ENCODE assay signal across 15 mouse cellular contexts in the genomic region with DNA sequence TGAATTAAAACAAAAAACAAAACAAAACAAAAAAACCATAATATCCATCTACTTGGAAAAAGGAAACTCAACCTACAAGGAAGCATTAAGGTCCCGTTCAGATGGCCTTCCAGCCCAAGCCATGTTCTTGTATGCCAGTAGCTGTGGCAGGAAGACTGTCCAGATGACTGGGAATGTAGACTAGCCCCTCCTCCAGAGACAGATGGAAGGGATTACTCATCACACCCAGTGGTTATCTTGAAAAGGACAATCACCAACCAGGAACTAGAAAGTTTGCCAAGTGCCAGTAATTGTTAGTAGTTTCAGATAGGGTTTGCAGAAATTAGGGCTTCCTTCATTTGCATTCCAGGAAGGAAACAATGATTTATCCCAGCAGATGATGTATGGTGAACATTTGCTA. TPM values are rescaled to one million over a fixed set of nuclear protein-coding genes. Genes with fewer than 3 reads are reported as not detected.
A peak's percentile ranks its signal among the peaks of the same experiment; 100 is the strongest.
DNase-seq lines count a peak whose midpoint lies in the region; ATAC-seq and TF ChIP-seq lines count a peak whose summit lies in the region.
"Had no signal": no experiment of that assay in that cellular context is flagged by ENCODE, and none has a peak within 500 bp of the region (broad histone marks: within the 10 kb centered on the region; RNA-seq: fewer than 3 reads in every experiment).

No protein-coding gene starts in this region.

- no peak for ATAC-seq in erythroid progenitor cell, adult 5-6 weeks (replicated peaks; ENCODE audit: low FRiP score, poor library complexity, severe bottlenecking)
- ATAC-seq in forebrain, embryonic 14.5 days: no peak
- ATAC-seq: forebrain, embryonic 13.5 days had no signal

- peak overlapping the region; percentile 99 for H3K27ac ChIP-seq in embryonic fibroblast, embryonic 13.5 days (ENCODE audit: insufficient read depth, low read length)
- no peak overlapping the region for H3K27ac ChIP-seq in forebrain, embryonic 14.5 days (ENCODE audit: low read depth, low read length)
- H3K27ac ChIP-seq: forebrain, embryonic 13.5 days; heart, embryonic 13.5 days; left cerebral cortex, adult 2 months; liver, embryonic 14.5 days; midbrain, embryonic 12.5 days had no signal

- no peak overlapping the region for H3K4me2 ChIP-seq in forebrain, embryonic 14.5 days (ENCODE audit: low read length)
- H3K4me2 ChIP-seq: forebrain, embryonic 13.5 days; heart, embryonic 13.5 days; midbrain, embryonic 12.5 days had no signal

- H3K9me3 ChIP-seq in forebrain, embryonic 14.5 days (replicated peaks; ENCODE audit: control insufficient read depth, low read length): no peaks in the 10 kb centered on the region
- H3K9me3 ChIP-seq: forebrain, embryonic 13.5 days; heart, embryonic 13.5 days; midbrain, embryonic 12.5 days had no signal

- H3K4me1 ChIP-seq in embryonic fibroblast, embryonic 13.5 days (ENCODE audit: control insufficient read depth, insufficient read depth, low read length): peaks cover 5% of the 10 kb centered on the region
- no peaks in the 10 kb centered on the region for H3K4me1 ChIP-seq in forebrain, embryonic 14.5 days (ENCODE audit: control insufficient read depth, insufficient read depth, low read length)
- H3K4me1 ChIP-seq: forebrain, embryonic 13.5 days; midbrain, embryonic 12.5 days had no signal

- WGBS in forebrain, embryonic 14.5 days: 82% methylated on average over 1 of the region's 1 CpGs

- H3K9ac ChIP-seq in forebrain, embryonic 14.5 days (ENCODE audit: low read length): no peak overlapping the region
- H3K9ac ChIP-seq: forebrain, embryonic 13.5 days; heart, embryonic 13.5 days; liver, embryonic 14.5 days; midbrain, embryonic 12.5 days had no signal

- DNase-seq in adrenal gland, adult (ENCODE audit: inconsistent age in 2 of 2, low spot score in 1 of 2): peak; percentile 18 to 74
- no peak for DNase-seq in adrenal gland, postnatal 25 days
- peak; percentile 21 for DNase-seq in kidney, postnatal 14 days
- no peak for DNase-seq in kidney, postnatal 25 days
- peak; percentile 6 for DNase-seq in lung, postnatal 14 days
- DNase-seq in forebrain, embryonic 14.5 days (ENCODE audit: low spot score): no peak
- DNase-seq: kidney, adult 18-20 months; thymus, postnatal 25 days had no signal

- no peaks in the 10 kb centered on the region for H3K27me3 ChIP-seq in forebrain, embryonic 14.5 days (replicated peaks; ENCODE audit: control insufficient read depth, insufficient read depth, low read length)
- H3K27me3 ChIP-seq: forebrain, embryonic 13.5 days; heart, embryonic 13.5 days; midbrain, embryonic 12.5 days had no signal

- no peak overlapping the region for H3K4me3 ChIP-seq in embryonic fibroblast, embryonic 13.5 days (ENCODE audit: insufficient read depth, low read length)
- no peak overlapping the region for H3K4me3 ChIP-seq in forebrain, embryonic 14.5 days (ENCODE audit: low read depth, low read length)
- H3K4me3 ChIP-seq: forebrain, embryonic 13.5 days; heart, embryonic 13.5 days; left cerebral cortex, adult 2 months; midbrain, embryonic 12.5 days had no signal

- TF ChIP-seq POLR2A in embryonic fibroblast, embryonic 13.5 days (IDR thresholded peaks at IDR 0.05; ENCODE audit: low read depth, low read length): no peak

- no peaks in the 10 kb centered on the region for H3K36me3 ChIP-seq in forebrain, embryonic 14.5 days (ENCODE audit: control insufficient read depth, insufficient read depth, low read length)
- H3K36me3 ChIP-seq: heart, embryonic 13.5 days; midbrain, embryonic 12.5 days had no signal

- TF ChIP-seq CTCF in embryonic fibroblast, embryonic 13.5 days (IDR thresholded peaks at IDR 0.05; ENCODE audit: borderline replicate concordance, insufficient read depth, low read length): no peak

RNA-seq across cellular contexts. Expression of gene Atp10b, which starts 33.1 kb away (rescaled TPM):
- 0.18 TPM in 1 of 2 replicates, not detected in the other for total RNA-seq in adrenal gland, postnatal 25 days (2021)
- 0.14 TPM in 1 of 2 replicates, not detected in the other for polyA plus RNA-seq in embryonic fibroblast, embryonic 13.5 days (2011; ENCODE audit: insufficient read length, low read depth, missing spikeins)
- total RNA-seq in erythroid progenitor cell, adult 5-6 weeks (2015; ENCODE audit: low replicate concordance): not detected in 2 replicates
- total RNA-seq in erythroid progenitor cell, adult 5-6 weeks (2017; ENCODE audit: low replicate concordance): not detected in 2 replicates
- 0.16 and 0.28 TPM in 2 replicates for polyA plus RNA-seq in forebrain, embryonic 14.5 days (2014; fragmentation: Nextera tagmentation; extraction: Ambion mirVana)
- polyA plus RNA-seq: liver, embryonic 14.5 days had no signal

Comparison
In these comparisons a context has a peak if more than half of its experiments do, and no peak if none do; other contexts are left out.
1. DNase-seq: peak in adrenal gland, adult (2 of 2), kidney, postnatal 14 days (single experiment) and lung, postnatal 14 days (single experiment); none in adrenal gland, postnatal 25 days (single experiment), kidney, postnatal 25 days (0 of 2) and forebrain, embryonic 14.5 days (single experiment).